Mouse (Mus musculus) midbrain, embryonic 16.5 days (tissue): ENCODE data around the gene Etv1. TPM values are rescaled to one million over a fixed set of nuclear protein-coding genes. Genes with fewer than 3 reads are reported as not detected.
"Not testable (repeated sequence)": the region's sequence is repeated elsewhere in the genome, so short reads cannot be mapped to it uniquely, and the experiment has no call there.

Source experiments
- ATAC-seq: fragments of 200-750 bp; cut with Nextera tagmentation; 2 replicates; pipeline ENCODE4 v1.8.0; 2017; ENCODE audit warnings: moderate TSS enrichment
- H3K27ac ChIP-seq: fragments of 300-500 bp; sonication (generic); 2 replicates; pipeline ENCODE4 v1.5.1; 2014; ENCODE audit warnings: mild to moderate bottlenecking, low read length, mixed read lengths
- H3K27me3 ChIP-seq: fragments of 300-500 bp; sonication (generic); 2 replicates; pipeline ENCODE4 v1.6.1; 2014; ENCODE audit warnings: low read depth, low read length, mixed read lengths; ENCODE audit not compliant: control insufficient read depth, insufficient read depth
- H3K36me3 ChIP-seq: fragments of 300-500 bp; sonication (generic); 2 replicates; pipeline ENCODE4 v1.6.1; 2014; ENCODE audit warnings: mild to moderate bottlenecking, low read length, moderate library complexity, mixed read lengths; ENCODE audit not compliant: control insufficient read depth, insufficient read depth
- H3K4me1 ChIP-seq: fragments of 300-500 bp; sonication (generic); 2 replicates; pipeline ENCODE4 v1.6.1; 2014; ENCODE audit warnings: mild to moderate bottlenecking, low read length, mixed read lengths; ENCODE audit not compliant: control insufficient read depth, insufficient read depth
- H3K4me2 ChIP-seq: fragments of 300-500 bp; sonication (generic); 2 replicates; pipeline ENCODE4 v1.6.1; 2014; ENCODE audit warnings: mild to moderate bottlenecking, low read length, mixed read lengths
- H3K4me3 ChIP-seq: fragments of 300-500 bp; sonication (generic); 2 replicates; pipeline ENCODE4 v1.5.1; 2014; ENCODE audit warnings: low read depth, mild to moderate bottlenecking, low read length, moderate library complexity, mixed read lengths
- H3K9ac ChIP-seq: fragments of 300-500 bp; sonication (generic); 2 replicates; pipeline ENCODE4 v1.6.1; 2014; ENCODE audit warnings: low read depth, low read length, mixed read lengths
- H3K9me3 ChIP-seq: fragments of 300-500 bp; sonication (generic); replicated peaks from 2 replicates; pipeline ENCODE4 v1.6.1; 2014; ENCODE audit warnings: mild to moderate bottlenecking, low read length, mixed read lengths; ENCODE audit not compliant: control insufficient read depth, poor library complexity, severe bottlenecking
- WGBS: fragments of 180-500 bp; shearing (Covaris S2); extraction: QIAGEN DNeasy Blood & Tissue Kit; methylation state at CpG from one replicate; pipeline ENCODE4 v1.1.7; 2014; 5-methylcytosine and 5-hydroxymethylcytosine counted together
- polyA plus RNA-seq: library from polyadenylated mRNA; unstranded; fragments of >200 nt; fragmentation: Nextera tagmentation; extraction: Ambion mirVana; gene quantifications from 2 replicates; pipeline ENCODE4 v1.2.1, GENCODE M21; 2015

Gene Etv1
- polyA plus RNA-seq, 1 experiment from 2014 or later: 30.5 TPM

DNA sequence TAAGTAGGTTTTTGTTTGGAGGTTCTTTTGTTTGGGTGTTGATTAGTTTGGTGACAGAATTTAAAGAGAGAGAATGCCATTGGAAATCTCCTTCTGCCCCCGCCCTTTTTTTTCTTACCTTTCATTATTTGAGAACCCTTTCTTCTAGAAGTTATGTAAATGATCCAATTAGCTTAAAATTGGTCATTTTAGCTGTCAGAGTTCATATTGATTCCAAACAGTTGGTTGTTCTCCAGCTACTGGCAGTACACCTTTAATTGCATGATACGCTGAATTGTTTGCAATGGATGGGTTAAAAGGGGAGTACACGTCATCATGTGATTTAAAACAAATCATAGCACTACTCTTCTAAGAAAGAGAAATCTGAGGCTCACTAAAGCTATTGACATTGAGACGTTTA, 55.4 kb downstream of the Etv1 start:
- 83% methylated on average over 4 of the region's 4 CpGs for WGBS
- Histone ChIP-seq H3K9me3 (no peaks in the 10 kb centered on the region), H3K4me1 (no peaks in the 10 kb centered on the region), H3K36me3 (no peaks in the 10 kb centered on the region), H3K27ac (no peak overlapping the region), H3K27me3 (no peaks in the 10 kb centered on the region), H3K9ac (no peak overlapping the region), H3K4me2 (no peak overlapping the region), H3K4me3 (no peak overlapping the region)
- ATAC-seq: no peak

DNA sequence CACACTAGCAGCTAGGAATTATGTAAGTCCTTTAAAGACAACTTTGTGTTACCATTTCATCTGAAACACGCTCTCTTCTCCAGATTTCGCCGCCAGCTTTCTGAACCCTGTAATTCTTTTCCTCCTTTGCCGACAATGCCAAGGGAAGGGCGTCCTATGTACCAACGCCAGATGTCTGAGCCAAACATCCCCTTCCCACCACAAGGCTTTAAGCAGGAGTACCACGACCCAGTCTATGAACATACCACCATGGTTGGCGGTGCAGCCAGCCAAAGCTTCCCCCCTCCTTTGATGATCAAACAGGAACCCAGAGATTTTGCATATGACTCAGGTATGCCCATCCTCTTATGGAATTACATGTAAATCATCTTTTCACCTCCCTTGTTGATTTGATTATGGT, 55.8 kb downstream of the Etv1 start:
- not testable (repeated sequence) for H3K4me3 ChIP-seq, H3K4me1 ChIP-seq, H3K9ac ChIP-seq, H3K27ac ChIP-seq, H3K27me3 ChIP-seq, H3K36me3 ChIP-seq, ATAC-seq, H3K4me2 ChIP-seq, H3K9me3 ChIP-seq
- WGBS: 95% methylated on average over 5 of the region's 8 CpGs

GRCm38 (mm10) chr12:38843801-38844295, 64.7 kb downstream of the Etv1 start:
- ATAC-seq: no peak
- Histone ChIP-seq H3K4me1 (no peaks in the 10 kb centered on the region), H3K36me3 (no peaks in the 10 kb centered on the region)

GRCm38 (mm10) chr12:38847500-38848261, 68.5 kb downstream of the Etv1 start:
- 82% methylated on average over 6 of the region's 6 CpGs for WGBS
- Histone ChIP-seq H3K9me3 (no peaks in the 10 kb centered on the region), H3K27me3 (no peaks in the 10 kb centered on the region), H3K4me3 (no peak overlapping the region), H3K27ac (no peak overlapping the region), H3K9ac (no peak overlapping the region), H3K36me3 (no peaks in the 10 kb centered on the region), H3K4me2 (no peak overlapping the region), H3K4me1 (no peaks in the 10 kb centered on the region)
- no peak for ATAC-seq

More at GRCm38 (mm10) chr12:38843801-38844295, 64.7 kb downstream of the Etv1 start:
- Histone ChIP-seq H3K27me3 (no peaks in the 10 kb centered on the region), H3K27ac (no peak overlapping the region), H3K4me2 (no peak overlapping the region), H3K9me3 (no peaks in the 10 kb centered on the region), H3K4me3 (no peak overlapping the region), H3K9ac (no peak overlapping the region)
- whole genome bisulfite sequencing: 8% methylated on average over 1 of the region's 1 CpGs

GRCm38 (mm10) chr12:38849994-38850393, 70.8 kb downstream of the Etv1 start:
- no peak overlapping the region for H3K27ac ChIP-seq
- H3K4me2 ChIP-seq: no peak overlapping the region
- 90% methylated on average over 5 of the region's 5 CpGs for WGBS
- H3K9ac ChIP-seq: no peak overlapping the region
- no peaks in the 10 kb centered on the region for H3K27me3 ChIP-seq
- no peak overlapping the region for H3K4me3 ChIP-seq
- H3K36me3 ChIP-seq: no peaks in the 10 kb centered on the region
- H3K9me3 ChIP-seq: no peaks in the 10 kb centered on the region
- ATAC-seq: no peak
- no peaks in the 10 kb centered on the region for H3K4me1 ChIP-seq

DNA sequence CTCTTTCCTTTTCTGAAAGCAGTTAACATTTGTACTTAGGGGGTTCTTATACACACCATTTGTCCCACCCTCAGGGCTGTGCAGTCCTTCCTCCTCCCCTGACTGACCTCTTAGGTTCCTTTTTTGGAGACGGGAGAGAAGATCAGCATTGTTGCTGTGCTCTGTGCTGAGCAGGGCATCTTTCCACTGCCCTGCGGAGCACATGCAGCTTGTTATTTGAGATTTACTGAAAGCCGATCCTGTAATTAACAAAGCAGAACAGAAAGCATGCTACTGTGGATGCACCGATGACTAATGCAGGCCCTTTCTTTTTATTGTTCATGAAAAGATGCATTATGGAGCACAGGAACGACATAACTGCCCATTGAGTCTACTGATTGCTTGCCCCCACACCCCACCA, 75.1 kb downstream of the Etv1 start:
- H3K27me3 ChIP-seq: no peaks in the 10 kb centered on the region
- WGBS: 40% methylated on average over 5 of the region's 5 CpGs
- no peak overlapping the region for H3K9ac ChIP-seq
- no peaks in the 10 kb centered on the region; the same call in 1 of the 2 replicates for H3K4me1 ChIP-seq
- no peak overlapping the region for H3K4me2 ChIP-seq
- H3K9me3 ChIP-seq: no peaks in the 10 kb centered on the region
- no peak for ATAC-seq
- H3K4me3 ChIP-seq: no peak overlapping the region
- H3K27ac ChIP-seq: no peak overlapping the region
- no peaks in the 10 kb centered on the region for H3K36me3 ChIP-seq

DNA sequence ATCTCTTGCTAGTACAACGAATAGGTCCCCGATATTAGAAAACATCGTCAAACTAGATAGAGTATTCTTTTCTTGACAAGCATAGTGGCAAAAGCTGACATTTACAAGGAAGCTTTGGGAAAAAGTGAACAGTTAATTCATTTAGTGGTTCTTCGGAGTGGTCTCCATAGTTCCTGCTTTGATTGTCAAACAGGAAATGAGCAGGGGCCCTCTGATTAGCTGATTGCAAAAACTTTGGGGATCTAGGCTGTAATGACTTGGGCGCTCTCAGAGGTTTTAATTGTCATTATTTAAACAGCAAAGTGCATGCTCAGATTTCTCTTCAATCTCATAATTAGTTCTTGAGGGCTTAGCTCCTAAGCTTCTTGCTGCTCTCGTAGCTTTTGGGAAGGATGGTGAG, 75.6 kb downstream of the Etv1 start:
- no peaks in the 10 kb centered on the region for H3K9me3 ChIP-seq
- H3K27ac ChIP-seq: no peak overlapping the region
- WGBS: 65% methylated on average over 6 of the region's 6 CpGs
- H3K36me3 ChIP-seq: no peaks in the 10 kb centered on the region
- no peaks in the 10 kb centered on the region for H3K27me3 ChIP-seq
- no peak for ATAC-seq
- no peak overlapping the region for H3K4me2 ChIP-seq
- H3K4me3 ChIP-seq: no peak overlapping the region
- H3K9ac ChIP-seq: no peak overlapping the region
- no peaks in the 10 kb centered on the region; the same call in 1 of the 2 replicates for H3K4me1 ChIP-seq

GRCm38 (mm10) chr12:38859675-38860074, 80.5 kb downstream of the Etv1 start:
- Histone ChIP-seq H3K36me3 (no peaks in the 10 kb centered on the region), H3K4me2 (no peak overlapping the region), H3K27me3 (no peaks in the 10 kb centered on the region), H3K9me3 (no peaks in the 10 kb centered on the region), H3K27ac (no peak overlapping the region), H3K9ac (no peak overlapping the region), H3K4me1 (no peaks in the 10 kb centered on the region; the same call in 1 of the 2 replicates), H3K4me3 (no peak overlapping the region)
- 91% methylated on average over 4 of the region's 4 CpGs for WGBS
- no peak for ATAC-seq

- Histone ChIP-seq H3K27ac (no peak overlapping the region), H3K36me3 (no peaks in the 10 kb centered on the region), H3K4me3 (no peak overlapping the region), H3K4me2 (no peak overlapping the region), H3K9ac (no peak overlapping the region), H3K4me1 (no peaks in the 10 kb centered on the region), H3K27me3 (no peaks in the 10 kb centered on the region), H3K9me3 (no peaks in the 10 kb centered on the region)
- no peak for ATAC-seq
- 59% methylated on average over 7 of the region's 7 CpGs for WGBS
These were observed 81.3 kb downstream of the Etv1 start for GRCm38 (mm10) chr12:38860168-38861115.
